Mouse (Mus musculus) stomach, embryonic 14.5 days (tissue): ENCODE data around the gene Ogfr. TPM values are rescaled to one million over a fixed set of nuclear protein-coding genes. Genes with fewer than 3 reads are reported as not detected.

Experiments
- ATAC-seq: fragments of 200-750 bp; cut with Nextera tagmentation; 2 replicates; pipeline ENCODE4 v1.8.0; 2017; ENCODE audit warnings: low read depth, moderate TSS enrichment; ENCODE audit not compliant: insufficient number of reproducible peaks, insufficient read depth, low FRiP score
- H3K27ac ChIP-seq: fragments of 300-500 bp; sonication (generic); 2 replicates; pipeline ENCODE4 v1.5.1; 2014; ENCODE audit warnings: mild to moderate bottlenecking, low read length, moderate library complexity, mixed read lengths
- H3K27me3 ChIP-seq: fragments of 300-500 bp; sonication (generic); 2 replicates; pipeline ENCODE4 v1.6.1; 2014; ENCODE audit warnings: low read length, control low read depth, mixed read lengths; ENCODE audit not compliant: control insufficient read depth, insufficient read depth
- H3K36me3 ChIP-seq: fragments of 300-500 bp; sonication (generic); 2 replicates; pipeline ENCODE4 v1.6.1; 2014; ENCODE audit warnings: mild to moderate bottlenecking, control low read depth, low read length, moderate library complexity, mixed read lengths; ENCODE audit not compliant: control insufficient read depth, insufficient read depth
- H3K4me1 ChIP-seq: fragments of 300-500 bp; sonication (generic); 2 replicates; pipeline ENCODE4 v1.6.1; 2014; ENCODE audit warnings: low read length, control low read depth, mixed read lengths; ENCODE audit not compliant: control insufficient read depth, insufficient read depth
- H3K4me2 ChIP-seq: fragments of 300-500 bp; sonication (generic); replicated peaks from 2 replicates; pipeline ENCODE4 v1.6.1; 2014; ENCODE audit warnings: low read depth, low read length, control low read depth
- H3K4me3 ChIP-seq: fragments of 300-500 bp; sonication (generic); 2 replicates; pipeline ENCODE4 v1.5.1; 2014; ENCODE audit warnings: low read depth, low read length, control low read depth
- H3K9ac ChIP-seq: fragments of 300-500 bp; sonication (generic); replicated peaks from 2 replicates; pipeline ENCODE4 v1.6.1; 2014; ENCODE audit warnings: low read depth, mild to moderate bottlenecking, control low read depth, low read length, moderate library complexity, mixed read lengths
- H3K9me3 ChIP-seq: fragments of 300-500 bp; sonication (generic); 2 replicates; pipeline ENCODE4 v1.6.1; 2016; ENCODE audit warnings: low read depth, low read length, control low read depth; ENCODE audit not compliant: control insufficient read depth
- WGBS: fragments of 180-500 bp; shearing (Covaris S2); extraction: QIAGEN DNeasy Blood & Tissue Kit; methylation state at CpG from one replicate; pipeline ENCODE4 v1.1.7; 2014; 5-methylcytosine and 5-hydroxymethylcytosine counted together
- polyA plus RNA-seq: library from polyadenylated mRNA; unstranded; fragments of >200 nt; fragmentation: Nextera tagmentation; extraction: Ambion mirVana; gene quantifications from 2 replicates; pipeline ENCODE4 v1.2.1, GENCODE M21; 2014

The Ogfr gene
- 61.3 and 61.4 TPM in 2 replicates for polyA plus RNA-seq

GRCm38 (mm10) chr2:180589123-180589831 lies at the start of gene Ogfr:
Gene Ogfr, plus strand, starts transcription at chr2:180589245.
- Histone ChIP-seq H3K9me3 (no peaks in the 10 kb centered on the region), H3K27me3 (no peaks in the 10 kb centered on the region), H3K4me1 (peaks cover 7% of the 10 kb centered on the region; the same call in 1 of the 2 replicates), H3K9ac (peak within 1 kb of the TSS; percentile 82), H3K4me2 (peak within 1 kb of the TSS; percentile 85), H3K36me3 (peaks cover 48% of the 10 kb centered on the region), H3K4me3 (peak within 1 kb of the TSS; percentile 85), H3K27ac (peak within 1 kb of the TSS; percentile 88)
- peak; percentile 92 for ATAC-seq
- WGBS, result under 1% methylated on average over 64 of the region's 67 CpGs

DNA sequence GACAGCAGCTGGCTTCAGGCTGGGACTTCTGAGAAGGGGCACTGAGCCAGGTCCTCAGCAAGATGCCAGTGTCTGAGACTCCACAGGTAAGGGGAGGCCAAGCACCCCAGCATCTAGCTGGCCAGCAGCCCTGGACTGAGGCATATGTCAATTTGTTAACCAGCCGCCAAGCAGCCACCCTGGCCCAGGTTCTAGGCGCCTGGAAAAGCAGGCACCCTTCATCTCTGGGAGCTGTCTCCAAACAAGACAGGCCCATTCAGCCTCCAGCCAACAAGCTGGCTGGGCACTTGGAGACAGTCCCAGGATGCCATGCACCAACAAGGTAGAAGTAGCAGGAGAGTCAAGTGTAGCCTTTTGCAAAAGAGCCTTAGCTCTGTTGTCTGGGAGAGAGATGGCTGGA lies 45.4 kb upstream of the Ogfr start:
- Histone ChIP-seq H3K9me3 (no peaks in the 10 kb centered on the region), H3K4me2 (no peak overlapping the region), H3K27ac (no peak overlapping the region), H3K9ac (no peak overlapping the region), H3K36me3 (no peaks in the 10 kb centered on the region), H3K27me3 (no peaks in the 10 kb centered on the region), H3K4me1 (peaks cover 9% of the 10 kb centered on the region), H3K4me3 (no peak overlapping the region)
- 87% methylated on average over 2 of the region's 2 CpGs for WGBS
- no peak for ATAC-seq

DNA sequence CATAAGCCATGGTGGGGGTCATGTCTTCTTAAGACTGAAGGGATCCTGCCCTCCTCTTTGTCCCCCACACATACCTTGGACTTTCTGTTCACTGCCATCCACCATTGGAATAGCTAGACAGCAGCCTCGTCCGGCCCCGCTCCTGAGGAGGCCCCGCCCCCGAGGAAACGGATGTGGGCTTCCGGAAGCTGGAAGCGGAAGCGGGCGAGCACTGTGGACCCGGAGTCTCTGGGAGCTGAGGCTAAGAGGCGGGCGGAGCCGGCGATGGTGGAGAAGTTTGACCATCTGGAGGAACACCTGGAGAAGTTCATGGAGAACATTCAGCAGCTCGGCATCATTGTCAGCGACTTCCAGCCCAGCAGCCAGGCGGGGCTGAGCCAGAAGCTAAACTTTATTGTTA lies 44.0 kb upstream of the Ogfr start:
- peaks cover 9% of the 10 kb centered on the region for H3K4me1 ChIP-seq
- H3K9me3 ChIP-seq, result no peaks in the 10 kb centered on the region
- ATAC-seq, result no peak
- WGBS, result 80% methylated on average over 18 of the region's 18 CpGs
- H3K4me2 ChIP-seq, result no peak overlapping the region
- H3K27ac ChIP-seq, result no peak overlapping the region
- H3K4me3 ChIP-seq, result no peak overlapping the region
- no peak overlapping the region for H3K9ac ChIP-seq
- no peaks in the 10 kb centered on the region for H3K27me3 ChIP-seq
- H3K36me3 ChIP-seq, result no peaks in the 10 kb centered on the region

GRCm38 (mm10) chr2:180547384-180548106 lies 41.5 kb upstream of the Ogfr start:
- 5% methylated on average over 8 of the region's 8 CpGs for WGBS
- no peak for ATAC-seq
- Histone ChIP-seq H3K4me2 (peak overlapping the region; percentile 18; the same call in 1 of the 2 replicates), H3K4me3 (no peak overlapping the region), H3K27me3 (no peaks in the 10 kb centered on the region), H3K9ac (no peak overlapping the region), H3K27ac (no peak overlapping the region), H3K36me3 (no peaks in the 10 kb centered on the region), H3K9me3 (no peaks in the 10 kb centered on the region), H3K4me1 (peaks cover 9% of the 10 kb centered on the region)

DNA sequence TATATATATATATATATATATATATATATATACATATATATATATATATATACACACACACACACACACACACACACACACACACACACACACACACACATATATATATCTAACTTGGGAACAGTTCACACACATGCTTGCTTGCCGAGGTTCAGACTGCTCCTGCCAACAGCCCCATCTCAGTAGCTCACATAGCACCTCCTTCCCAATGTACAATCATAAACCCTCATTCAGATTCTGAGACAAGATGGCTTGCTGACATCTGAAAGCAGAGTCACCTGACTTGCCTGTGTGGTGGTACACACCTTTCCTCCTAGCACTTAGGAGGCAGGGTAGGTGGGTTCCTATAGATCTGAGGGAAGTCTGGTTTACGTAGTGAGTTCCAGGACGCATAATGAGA lies 36.7 kb upstream of the Ogfr start:
- ATAC-seq, result no peak
- WGBS, result 81% methylated on average over 3 of the region's 3 CpGs
- Histone ChIP-seq H3K36me3 (no peaks in the 10 kb centered on the region), H3K4me3 (no peak overlapping the region), H3K4me2 (no peak overlapping the region), H3K9me3 (no peaks in the 10 kb centered on the region), H3K4me1 (peaks cover 7% of the 10 kb centered on the region), H3K27ac (no peak overlapping the region), H3K9ac (no peak overlapping the region), H3K27me3 (no peaks in the 10 kb centered on the region)

DNA sequence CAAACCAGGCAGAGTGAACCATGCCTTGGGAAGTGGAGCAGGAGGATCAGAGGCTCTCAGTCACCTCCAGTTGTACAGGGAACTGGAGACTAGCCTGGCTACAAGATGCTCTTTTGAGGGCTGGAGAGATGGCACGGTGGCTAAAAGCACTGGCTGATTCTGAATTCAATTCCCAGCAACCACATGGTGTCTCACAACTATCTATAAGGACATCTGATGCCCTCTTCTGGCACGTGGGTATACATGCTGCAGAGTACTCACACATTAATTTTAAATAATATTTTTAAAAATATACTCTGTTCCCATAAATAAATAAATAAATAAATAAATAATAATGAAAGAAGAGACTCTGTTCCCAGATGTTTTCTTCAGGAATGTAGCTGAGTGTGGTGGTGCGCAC lies 33.8 kb upstream of the Ogfr start:
- Histone ChIP-seq H3K27me3 (no peaks in the 10 kb centered on the region), H3K4me3 (no peak overlapping the region), H3K36me3 (no peaks in the 10 kb centered on the region), H3K4me1 (no peaks in the 10 kb centered on the region), H3K27ac (no peak overlapping the region), H3K9me3 (no peaks in the 10 kb centered on the region), H3K9ac (no peak overlapping the region), H3K4me2 (no peak overlapping the region)
- WGBS, result 57% methylated on average over 3 of the region's 3 CpGs
- ATAC-seq, result no peak

DNA sequence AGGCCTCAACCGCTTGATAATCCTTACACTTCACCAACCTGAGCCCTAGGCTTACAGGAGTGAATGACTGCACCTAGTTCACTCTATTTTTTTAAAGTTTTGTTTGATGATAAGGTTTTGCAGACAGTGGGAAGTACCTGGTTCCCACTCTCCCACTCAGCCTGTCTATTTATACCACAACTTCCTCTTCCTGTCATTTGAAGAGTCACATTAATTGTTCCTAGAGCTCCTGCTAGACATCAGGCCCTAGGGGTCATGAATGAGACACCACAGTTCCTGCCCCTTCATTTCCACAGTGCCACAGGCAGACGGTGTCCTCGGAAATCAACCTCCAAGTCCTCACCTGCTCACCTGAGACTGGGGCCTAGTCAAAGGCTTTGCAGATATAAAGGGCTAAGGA lies 32.6 kb upstream of the Ogfr start:
- Histone ChIP-seq H3K27me3 (no peaks in the 10 kb centered on the region), H3K9ac (no peak overlapping the region), H3K36me3 (no peaks in the 10 kb centered on the region), H3K9me3 (no peaks in the 10 kb centered on the region), H3K27ac (no peak overlapping the region), H3K4me2 (no peak overlapping the region), H3K4me3 (no peak overlapping the region), H3K4me1 (no peaks in the 10 kb centered on the region)
- 62% methylated on average over 3 of the region's 3 CpGs for WGBS
- no peak for ATAC-seq

GRCm38 (mm10) chr2:180560245-180560644 lies 28.8 kb upstream of the Ogfr start:
- no peak overlapping the region for H3K9ac ChIP-seq
- H3K4me3 ChIP-seq, result no peak overlapping the region
- H3K4me2 ChIP-seq, result no peak overlapping the region
- H3K27me3 ChIP-seq, result no peaks in the 10 kb centered on the region
- H3K36me3 ChIP-seq, result no peaks in the 10 kb centered on the region
- H3K4me1 ChIP-seq, result no peaks in the 10 kb centered on the region
- H3K27ac ChIP-seq, result no peak overlapping the region
- WGBS, result 52% methylated on average over 5 of the region's 5 CpGs
- no peak for ATAC-seq
- no peaks in the 10 kb centered on the region for H3K9me3 ChIP-seq
